Mouse (Mus musculus) heart, postnatal 10 days (tissue): ENCODE results near the gene Tnnc2. TPM values are rescaled to one million over a fixed set of nuclear protein-coding genes. Genes with fewer than 3 reads are reported as not detected.
"Not testable (repeated sequence)": the region's sequence is repeated elsewhere in the genome, so short reads cannot be mapped to it uniquely, and the experiment has no call there.

ENCODE experiments used
- DNase-seq, 2 experiments: peaks; one replicate each; pipeline ENCODE4 v3.0.0; 2021
- intact Hi-C: fragments of 180-260 bp; cut with DNase I; formaldehyde crosslinking; loops from one replicate; pipeline ENCODE4 v1.15.1; 2025
- total RNA-seq, 2 experiments: library from RNA; stranded (reverse); gene quantifications; 2 replicates each; pipeline ENCODE4 v1.2.3; 2021

Gene Tnnc2
- total RNA-seq, 2 experiments from 2014 or later = 0.52 TPM; not detected in 1

DNA sequence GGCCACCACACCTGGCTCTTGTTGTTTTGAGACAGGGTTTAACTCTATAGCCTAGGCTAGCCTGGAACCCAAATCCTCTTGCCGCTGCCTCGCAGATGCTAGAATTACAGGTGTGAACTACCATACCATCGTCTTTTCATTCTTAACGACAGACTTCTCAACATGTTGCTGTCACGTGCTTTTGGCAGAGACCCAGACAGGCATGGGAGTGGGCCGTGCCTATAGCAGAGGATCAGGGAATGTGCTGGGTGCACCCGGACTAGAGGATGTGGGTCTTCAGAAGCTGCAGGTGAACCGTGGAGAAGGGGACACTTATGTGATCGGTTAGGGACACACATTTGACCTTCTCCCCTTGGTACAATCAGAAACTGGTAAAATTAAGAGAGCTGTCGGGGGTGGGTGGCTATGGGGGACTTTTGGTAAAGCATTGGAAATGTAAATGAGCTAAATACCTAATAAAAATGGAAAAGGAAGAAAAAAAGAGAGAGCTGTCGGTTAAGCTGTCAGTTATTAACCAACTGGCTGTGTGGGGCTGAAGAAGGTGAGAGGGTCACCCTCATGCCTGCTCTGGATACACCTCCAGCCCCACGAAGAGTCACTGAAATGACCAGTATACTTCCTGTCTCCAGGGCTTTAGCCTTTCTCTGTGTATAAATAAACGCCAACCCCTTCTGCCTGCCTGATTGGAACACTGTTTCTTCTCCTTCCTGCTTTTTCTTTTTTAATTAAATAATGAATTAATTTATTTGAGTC is 20.7 kb upstream of the Tnnc2 start:
- intact Hi-C loops = no loop called here
- DNase-seq = no peak

DNA sequence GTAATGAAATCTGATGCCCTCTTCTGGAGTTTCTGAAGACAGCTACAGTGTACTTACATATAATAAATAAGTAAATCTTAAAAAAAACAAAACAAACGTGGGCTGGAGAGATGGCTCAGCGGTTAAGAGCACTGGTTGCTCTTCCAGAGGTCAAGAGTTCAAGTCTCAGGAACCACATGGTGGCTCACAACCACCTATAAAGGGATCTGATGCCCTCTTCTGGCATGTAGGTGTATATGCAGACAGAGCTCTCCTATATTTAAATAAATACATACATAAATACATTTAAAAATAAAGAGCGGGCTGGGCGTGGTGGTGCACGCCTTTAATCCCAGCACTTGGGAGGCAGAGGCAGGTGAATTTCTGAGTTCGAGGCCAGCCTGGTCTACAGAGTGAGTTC is 18.8 kb upstream of the Tnnc2 start:
- DNase-seq, intact Hi-C loops: not testable (repeated sequence)

DNA sequence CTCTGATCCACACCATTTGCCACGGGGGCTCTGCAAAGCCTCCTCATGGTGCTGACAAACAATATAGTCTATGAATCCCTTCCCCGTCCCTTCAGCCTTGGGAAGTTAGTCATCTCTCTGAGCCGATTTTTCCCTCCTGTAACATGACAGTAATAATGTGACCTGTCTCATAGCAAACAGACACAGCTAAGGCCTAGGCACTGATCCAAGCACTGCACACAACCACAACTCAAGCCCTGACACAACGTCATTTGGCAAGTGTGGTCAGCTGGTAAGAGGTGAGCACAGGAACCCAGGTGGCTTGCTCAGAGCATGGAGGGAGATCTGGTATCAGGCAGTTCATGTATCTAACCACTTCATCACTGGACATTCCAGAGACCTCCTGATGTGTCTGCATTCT is 16.1 kb upstream of the Tnnc2 start:
- DNase-seq = no peak
- intact Hi-C loops = loop anchor here (2.0 kb wide), 1 partner anchor 115 kb away; no protein-coding TSS in a partner anchor

DNA sequence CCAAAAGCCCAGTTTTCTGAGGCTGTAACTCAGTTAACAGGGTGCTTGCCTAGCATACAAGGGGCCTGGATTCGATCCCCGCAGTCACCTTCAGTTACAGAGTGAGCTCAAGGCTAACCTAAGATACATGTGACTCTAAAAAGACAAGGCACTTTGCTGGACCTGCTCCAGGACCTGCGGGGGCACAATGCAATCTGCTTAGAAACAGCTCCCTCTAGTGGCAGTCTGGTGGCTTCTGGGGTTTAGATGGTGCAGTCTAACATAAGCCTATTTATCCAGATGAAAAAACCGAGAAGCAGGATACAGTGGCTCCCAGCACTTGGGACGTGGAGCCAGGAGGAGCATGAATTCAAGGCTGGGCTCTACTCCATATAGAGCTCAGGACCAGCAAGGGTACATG is 14.5 kb upstream of the Tnnc2 start:
- intact Hi-C loops = loop anchor here (2.0 to 5.0 kb wide), 2 partner anchors 113 to 202 kb away; partner anchors contain the start of gene Eppin
- peak; percentile 89 to 93 for DNase-seq

DNA sequence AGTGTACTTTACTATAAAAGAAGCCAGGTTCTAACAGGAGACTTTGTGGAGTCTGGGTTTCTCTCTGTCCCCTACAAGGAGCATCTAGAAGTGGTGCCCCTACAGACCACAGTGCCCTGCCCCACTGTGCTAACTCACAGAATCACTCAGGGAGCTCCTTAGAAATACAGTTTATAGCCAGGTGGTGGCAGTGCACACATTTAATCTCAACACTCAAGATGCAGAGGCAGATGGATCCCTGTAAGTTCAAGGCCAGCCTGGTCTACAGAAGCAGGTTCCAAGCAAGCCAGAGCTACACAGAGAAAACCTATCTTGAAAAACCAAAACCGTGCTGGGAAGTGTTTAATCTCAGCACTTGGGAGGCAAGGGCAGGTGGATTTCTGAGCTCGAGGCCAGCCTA is 14.0 kb upstream of the Tnnc2 start:
- intact Hi-C loops = loop anchor here (2.0 to 5.0 kb wide), 2 partner anchors 113 to 201 kb away; partner anchors contain the start of gene Eppin
- DNase-seq = peak in 1 of 2 experiments; percentile 33

DNA sequence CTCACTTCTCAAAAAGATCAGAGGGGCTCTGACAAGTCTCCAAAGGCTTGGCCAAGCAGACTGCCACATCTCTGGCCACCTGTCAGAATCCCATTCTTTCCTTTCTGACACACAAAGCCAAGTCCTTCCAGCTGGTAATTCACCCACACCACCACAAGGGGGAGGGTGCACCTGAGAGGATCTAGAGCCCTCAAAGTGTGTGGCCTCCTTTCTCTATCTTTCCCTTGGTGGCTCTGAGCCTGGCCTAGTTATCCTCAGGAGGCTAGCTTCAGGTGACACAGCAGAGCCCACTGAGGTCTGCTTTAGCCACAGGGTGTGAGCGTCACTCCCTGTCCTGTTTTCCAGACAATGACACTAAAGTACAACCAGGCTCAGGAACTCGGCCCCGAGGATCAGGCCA is 13.5 kb upstream of the Tnnc2 start:
- intact Hi-C loops = loop anchor here (5.0 kb wide), 1 partner anchor 201 kb away; the partner anchor contains the start of gene Eppin
- DNase-seq = peak; percentile 64 to 78

DNA sequence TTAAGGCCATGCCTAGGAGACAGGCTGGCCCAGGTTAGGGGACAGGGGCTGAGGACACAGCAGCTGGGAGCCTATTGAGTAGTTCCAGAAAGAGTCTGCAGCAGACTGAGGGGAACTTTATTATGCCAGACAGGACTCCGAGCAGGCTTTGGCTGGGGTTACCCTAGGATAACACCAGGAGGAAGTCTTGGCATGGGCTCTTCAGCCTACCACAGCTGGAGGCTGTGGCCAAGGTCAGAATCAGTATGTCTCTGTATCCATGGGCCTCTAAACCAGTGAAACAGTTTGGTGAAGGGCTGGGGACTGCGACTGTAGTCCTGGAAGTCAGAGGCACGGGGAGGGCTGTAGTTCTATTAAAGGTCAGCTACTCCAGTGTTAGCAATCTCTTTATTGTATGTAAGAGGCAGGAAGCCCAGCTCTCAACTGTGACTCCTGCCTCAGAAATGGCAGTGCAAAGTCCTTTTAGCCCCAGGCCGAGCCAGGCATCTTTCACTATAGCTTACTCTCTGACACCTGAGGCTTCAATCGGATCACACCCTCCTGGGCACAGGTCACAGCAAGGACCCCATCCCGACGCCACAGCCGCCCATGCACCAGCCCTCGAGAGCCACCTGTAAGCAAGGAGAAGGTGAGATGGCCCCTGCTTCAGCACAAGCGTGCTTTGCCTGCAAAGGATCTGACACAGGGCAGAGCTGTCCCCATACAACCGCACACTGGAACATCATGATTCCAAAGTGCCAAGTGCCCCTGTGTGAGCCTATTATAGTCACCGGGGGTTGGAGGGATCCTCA is 12.8 kb upstream of the Tnnc2 start:
- no peak for DNase-seq
- intact Hi-C loops = loop anchor here (5.0 kb wide), 1 partner anchor 200 kb away; the partner anchor contains the start of gene Eppin

DNA sequence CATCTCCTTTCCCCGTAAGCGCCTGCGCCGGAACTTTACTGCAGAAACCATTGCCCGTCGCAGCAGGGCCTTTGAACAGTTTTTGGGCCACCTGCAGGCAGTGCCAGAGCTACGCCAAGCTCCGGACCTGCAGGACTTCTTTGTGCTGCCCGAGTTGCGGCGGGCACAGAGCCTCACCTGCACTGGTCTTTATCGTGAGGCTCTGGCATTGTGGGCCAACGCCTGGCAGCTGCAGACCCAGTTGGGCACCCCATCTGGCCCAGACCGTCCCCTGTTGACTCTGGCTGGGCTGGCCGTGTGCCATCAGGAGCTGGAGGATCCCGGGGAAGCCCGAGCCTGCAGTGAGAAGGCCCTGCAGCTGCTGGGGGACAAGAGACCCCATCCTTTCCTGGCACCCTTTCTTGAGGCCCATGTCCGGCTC is 12.1 kb upstream of the Tnnc2 start:
- DNase-seq = no peak
- intact Hi-C loops = loop anchor here (5.0 kb wide), 1 partner anchor 200 kb away; the partner anchor contains the start of gene Eppin

DNA sequence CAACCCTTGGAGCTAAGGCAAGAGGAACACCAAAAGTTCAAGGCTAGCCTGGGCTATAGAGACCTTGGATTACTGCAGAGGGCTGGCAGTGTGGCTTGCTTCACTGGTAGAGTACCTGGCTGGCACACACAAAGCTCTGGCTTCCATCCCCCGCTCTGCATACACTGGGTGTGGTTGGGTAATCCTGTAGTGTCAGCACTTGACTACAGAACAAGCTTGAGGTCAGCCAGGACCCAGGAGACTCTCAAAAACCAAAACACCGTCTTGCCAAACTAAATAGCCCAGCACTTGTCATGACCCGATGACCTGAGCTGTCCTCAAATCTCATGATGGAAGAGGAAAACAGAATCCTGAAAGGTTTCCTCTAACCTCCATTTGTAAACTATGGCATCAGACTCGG is 10.7 kb upstream of the Tnnc2 start:
- DNase-seq = no peak
- intact Hi-C loops = loop anchor here (5.0 kb wide), 1 partner anchor 198 kb away; the partner anchor contains the start of gene Eppin

DNA sequence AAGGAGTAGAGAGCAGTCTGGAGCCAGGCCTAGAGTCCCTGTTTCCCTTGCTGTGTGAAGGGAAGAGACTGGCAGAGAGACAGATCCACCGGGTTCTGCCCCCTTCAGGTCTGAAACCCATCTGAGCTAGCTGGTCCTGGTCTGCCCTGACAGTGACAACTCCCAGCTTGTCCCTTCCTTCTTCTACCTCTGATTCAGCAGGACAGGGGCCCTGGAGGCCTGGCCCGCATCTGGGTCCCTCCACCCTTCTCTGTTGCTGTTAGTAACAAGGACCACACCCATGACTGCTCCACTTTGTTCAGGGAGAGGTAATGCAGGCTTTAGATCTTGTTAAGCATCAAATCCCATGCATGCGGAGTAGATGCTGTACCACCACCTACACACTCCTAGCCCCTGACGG is 8.6 kb upstream of the Tnnc2 start:
- intact Hi-C loops = no loop called here

DNA sequence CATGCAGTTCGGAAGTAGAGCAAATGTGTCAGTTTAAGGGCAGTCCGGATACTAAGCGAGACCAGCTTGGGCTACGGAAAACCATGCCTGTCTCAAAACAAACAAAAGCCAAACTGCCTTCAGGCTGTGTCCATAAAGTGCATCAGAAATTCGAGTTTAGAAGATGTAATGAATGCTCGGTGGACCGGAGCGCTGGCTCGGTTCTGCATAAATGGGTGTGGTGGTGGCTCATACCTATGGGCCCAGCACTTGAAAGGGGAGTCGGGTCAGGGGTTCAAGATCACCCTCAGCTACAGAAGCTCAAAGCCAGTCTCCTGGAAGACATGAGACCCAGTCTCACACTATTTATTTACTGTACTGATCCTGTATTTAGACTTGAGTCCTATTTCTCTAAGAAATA is 8.0 kb upstream of the Tnnc2 start:
- DNase-seq = no peak
- intact Hi-C loops = no loop called here

More for the DNA sequence above, 8.6 kb upstream of the Tnnc2 start:
- no peak for DNase-seq

DNA sequence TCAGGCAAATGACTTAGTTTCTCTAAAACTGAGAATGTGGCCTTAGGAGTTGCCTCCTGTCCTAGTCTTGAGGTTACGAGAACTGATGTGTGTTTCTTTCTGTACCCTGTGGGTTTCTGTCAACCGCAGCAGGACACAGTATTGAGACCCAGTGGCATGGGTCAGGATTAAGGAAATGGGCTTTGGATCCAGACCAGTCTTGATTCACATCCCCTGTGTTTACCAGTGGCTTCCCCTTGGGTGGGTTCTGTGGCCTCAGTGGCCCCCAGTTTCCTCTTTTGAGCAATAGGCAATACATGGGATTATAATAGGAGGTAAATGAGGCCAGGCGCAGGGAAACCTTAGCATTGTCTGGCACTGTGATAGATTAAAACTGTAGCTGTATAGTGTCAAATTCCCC is 7.3 kb upstream of the Tnnc2 start:
- DNase-seq = no peak
- intact Hi-C loops = no loop called here

DNA sequence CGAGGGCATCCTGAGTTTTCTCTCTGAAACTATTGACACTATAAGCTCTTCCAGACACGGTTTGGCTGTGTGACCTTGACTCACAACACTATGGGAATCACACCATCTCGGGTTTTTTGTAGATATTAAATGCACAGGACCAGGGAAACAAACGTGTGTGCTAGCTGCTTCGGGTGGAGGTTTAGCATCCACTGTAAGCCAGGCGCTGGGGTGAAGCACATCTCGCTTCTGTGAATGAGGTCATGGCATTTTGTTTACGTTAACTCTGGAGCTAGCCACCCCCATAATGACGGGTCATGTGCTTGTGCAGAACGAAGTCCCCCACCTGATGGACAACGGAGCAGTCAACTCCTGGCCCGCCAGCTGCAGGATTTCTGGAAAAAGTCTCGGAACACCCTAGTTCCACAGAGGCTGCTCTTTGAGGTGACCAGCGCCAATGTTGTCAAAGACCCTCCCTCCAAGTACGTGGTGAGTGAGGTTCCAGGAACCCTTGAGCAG is 6.7 kb upstream of the Tnnc2 start:
- DNase-seq = no peak
- intact Hi-C loops = no loop called here

DNA sequence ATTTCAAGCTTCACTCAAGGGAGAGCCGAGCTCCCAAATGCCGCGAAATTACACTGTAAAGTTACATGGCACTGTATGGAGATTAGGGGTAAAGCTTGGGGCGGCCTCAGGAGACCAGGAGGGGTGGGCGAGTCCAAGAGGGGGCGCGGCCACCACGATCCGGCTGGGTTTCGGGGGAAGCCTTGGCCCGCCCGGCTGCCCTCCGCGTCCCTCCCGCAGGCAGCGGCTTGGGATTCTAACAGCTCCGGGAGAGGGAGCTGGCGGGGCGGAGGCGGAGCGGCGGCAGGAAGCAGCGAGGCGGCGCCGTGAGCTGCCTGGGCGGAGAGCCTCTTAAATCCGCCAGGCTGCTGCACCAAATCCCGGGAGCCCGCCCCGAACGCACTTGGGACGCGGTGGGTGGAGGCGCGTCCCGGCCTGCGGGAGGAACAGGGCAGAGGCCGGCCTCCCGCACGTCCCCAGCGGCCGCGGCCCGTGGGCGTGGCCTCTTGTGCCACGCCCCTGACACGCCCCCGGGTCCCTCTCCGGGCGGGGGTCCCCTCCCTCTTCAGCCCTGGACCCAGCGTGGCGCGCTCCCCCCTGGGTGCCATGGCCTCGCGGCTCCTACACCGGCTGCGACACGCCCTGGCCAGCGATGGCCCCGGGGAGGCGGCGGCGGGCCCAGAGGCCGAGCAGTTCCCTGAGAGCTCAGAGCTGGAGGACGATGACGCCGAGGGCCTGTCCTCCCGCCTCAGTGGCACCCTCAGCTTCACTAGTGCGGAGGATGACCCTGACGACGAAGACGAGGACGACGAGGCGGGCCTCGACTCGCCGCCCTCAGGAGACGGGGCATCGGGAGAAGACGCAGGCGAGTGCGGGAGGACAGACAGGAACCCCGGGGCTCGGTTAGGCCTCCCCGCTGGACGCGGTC is 6.0 kb upstream of the Tnnc2 start, which contains the start of gene Snx21:
Snx21 (plus strand) TSS at position 343 of the 907 bp plus-strand sequence.
- intact Hi-C loops = no loop called here
- peak; percentile 90 to 95 for DNase-seq

DNA sequence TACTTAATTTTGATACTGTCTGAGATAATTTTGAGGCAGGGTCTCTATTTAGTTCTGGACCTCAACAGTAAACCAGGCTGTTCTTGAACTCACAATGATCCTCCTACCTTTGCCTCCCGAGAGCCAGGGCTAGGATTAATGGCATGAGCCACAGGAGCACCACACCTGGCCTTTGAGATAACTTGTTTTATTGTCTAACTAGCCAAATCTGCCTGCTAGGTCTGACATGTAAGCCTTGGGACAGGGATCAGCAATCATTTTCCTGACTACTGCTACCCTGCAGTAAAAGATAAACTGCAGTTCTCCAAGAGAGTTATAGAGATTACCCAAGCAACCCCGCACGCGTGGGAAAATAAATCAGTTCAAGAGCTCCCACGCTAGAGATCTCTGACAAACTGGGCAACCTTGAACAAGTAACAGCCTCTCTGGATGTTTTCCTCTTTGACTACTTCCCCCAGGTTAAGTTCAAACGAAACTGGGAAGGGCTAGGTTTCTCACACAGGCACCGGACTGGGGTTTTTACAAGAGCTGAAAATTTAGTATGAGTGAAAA is 5.2 kb upstream of the Tnnc2 start:
- DNase-seq = no peak
- intact Hi-C loops = no loop called here

DNA sequence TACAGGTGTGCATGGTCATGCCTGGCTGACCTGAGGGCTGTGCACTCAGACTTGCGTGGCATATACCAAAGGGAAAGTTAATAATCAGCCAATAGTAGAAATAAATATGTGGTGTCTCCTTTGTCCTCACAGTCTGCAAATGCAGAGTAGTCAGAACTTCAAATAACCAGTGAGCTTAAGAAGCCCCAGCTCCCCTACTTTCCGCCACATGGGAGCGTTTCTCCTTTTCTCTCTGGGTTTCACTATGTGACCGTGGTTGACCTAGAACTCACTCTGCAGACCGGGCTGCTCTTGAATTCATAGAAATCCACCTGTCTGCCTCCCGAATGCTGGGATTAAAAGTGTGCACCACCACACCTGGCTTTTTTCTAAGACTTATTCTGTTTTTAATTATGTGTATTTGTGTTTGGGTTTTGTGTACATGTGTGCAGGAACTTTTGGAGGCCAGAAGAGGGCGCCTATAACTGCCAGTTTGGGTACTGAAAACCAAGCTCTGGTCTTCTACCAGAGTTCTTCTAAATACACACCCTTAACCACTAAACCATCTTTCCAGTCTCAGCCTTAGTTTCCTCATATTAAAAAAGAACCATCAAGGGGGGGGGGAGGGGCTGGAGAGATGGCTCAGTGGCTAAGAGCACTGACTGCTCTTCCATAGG is 4.3 kb upstream of the Tnnc2 start:
- intact Hi-C loops = no loop called here

DNA sequence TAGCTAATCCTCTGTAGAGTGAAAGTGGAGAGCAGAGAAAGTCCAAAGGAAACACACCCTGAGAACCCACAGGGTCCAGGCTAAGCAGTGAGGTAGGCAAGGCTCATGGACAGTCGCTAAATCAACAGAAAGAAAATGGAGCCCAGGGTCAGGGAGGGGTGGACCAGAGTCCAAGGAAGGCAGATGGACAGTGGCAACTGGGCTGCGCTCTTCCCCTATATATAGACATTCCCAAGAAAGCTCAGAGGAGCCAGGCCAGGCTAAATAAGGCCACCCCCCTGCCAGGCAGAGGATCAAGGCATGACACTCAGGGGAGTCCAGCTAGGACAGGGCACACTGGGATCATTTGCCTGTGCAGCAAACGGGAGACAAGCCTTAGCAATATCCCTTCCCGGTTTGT is 2.1 kb upstream of the Tnnc2 start:
- no peak for DNase-seq
- intact Hi-C loops = no loop called here

More for the DNA sequence above, 4.3 kb upstream of the Tnnc2 start:
- no peak for DNase-seq

DNA sequence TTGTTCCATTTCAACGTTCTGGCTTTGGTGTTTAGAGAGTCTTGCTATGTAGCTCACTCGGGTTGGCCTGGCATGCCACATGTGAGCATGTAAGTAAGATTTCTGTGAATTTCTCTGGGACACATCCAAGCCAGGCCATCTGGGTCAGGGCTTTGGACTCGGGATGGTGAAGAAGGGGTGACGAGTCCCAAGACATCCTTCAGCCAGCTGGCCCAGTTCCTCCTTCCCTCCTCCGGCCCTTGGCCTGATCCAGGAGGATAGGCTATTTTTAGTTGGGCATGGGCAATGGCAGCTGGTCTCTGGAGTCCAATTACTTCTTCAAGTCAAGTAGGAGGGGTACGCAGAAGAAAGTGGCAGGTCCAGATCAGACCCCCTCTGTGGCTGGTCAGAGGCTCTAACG is 958 bp downstream of the Tnnc2 start:
- intact Hi-C loops = no loop called here

DNA sequence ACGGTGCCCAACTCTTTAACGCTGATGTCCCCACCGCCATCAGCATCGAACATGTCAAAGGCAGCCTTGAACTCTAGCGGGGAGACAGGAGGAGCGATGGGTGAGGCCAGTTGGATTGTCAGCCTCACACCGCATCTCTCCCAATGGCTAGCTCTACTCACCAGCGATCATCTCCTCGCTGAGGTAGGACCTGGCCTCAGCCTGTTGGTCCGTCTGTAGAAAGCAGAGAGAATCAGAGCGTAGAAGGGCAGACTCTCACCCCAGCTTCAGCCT is 1.8 kb downstream of the Tnnc2 start:
- no peak for DNase-seq
- intact Hi-C loops = no loop called here

More for the DNA sequence above, 958 bp downstream of the Tnnc2 start:
- DNase-seq = no peak
